Mouse (Mus musculus) bone marrow, adult 2 months (tissue): Measurements from ENCODE around the gene Xkr7.

Source experiments
- CTCF ChIP-seq: fragments of 200-500 bp; IDR thresholded peaks from 2 replicates; pipeline ENCODE4 v1.5.1; 2011; ENCODE audit warnings: low read length, control low read depth; ENCODE audit not compliant: control insufficient read depth, insufficient read depth
- POLR2A ChIP-seq: fragments of 200-500 bp; IDR thresholded peaks from 2 replicates; pipeline ENCODE4 v1.6.1; 2011; ENCODE audit warnings: low read depth, mild to moderate bottlenecking, control low read depth, low read length, borderline replicate concordance; ENCODE audit not compliant: control insufficient read depth

GRCm38 (mm10) chr2:153032083-153032842 lies 611 bp downstream of the Xkr7 start:
- no peak; the same call in 1 of the 2 replicates for TF ChIP-seq POLR2A
- TF ChIP-seq CTCF, result peak; percentile 19; the same call in 1 of the 2 replicates
